Mouse (Mus musculus): ENCODE measurements around the gene Mrgprh. TPM values are rescaled to one million over a fixed set of nuclear protein-coding genes. Genes with fewer than 3 reads are reported as not detected.
A peak's percentile ranks its signal among the peaks of the same experiment; 100 is the strongest.

The Mrgprh gene
- polyA plus RNA-seq, 1 experiment from 2014 or later, result 0.10 TPM

DNA sequence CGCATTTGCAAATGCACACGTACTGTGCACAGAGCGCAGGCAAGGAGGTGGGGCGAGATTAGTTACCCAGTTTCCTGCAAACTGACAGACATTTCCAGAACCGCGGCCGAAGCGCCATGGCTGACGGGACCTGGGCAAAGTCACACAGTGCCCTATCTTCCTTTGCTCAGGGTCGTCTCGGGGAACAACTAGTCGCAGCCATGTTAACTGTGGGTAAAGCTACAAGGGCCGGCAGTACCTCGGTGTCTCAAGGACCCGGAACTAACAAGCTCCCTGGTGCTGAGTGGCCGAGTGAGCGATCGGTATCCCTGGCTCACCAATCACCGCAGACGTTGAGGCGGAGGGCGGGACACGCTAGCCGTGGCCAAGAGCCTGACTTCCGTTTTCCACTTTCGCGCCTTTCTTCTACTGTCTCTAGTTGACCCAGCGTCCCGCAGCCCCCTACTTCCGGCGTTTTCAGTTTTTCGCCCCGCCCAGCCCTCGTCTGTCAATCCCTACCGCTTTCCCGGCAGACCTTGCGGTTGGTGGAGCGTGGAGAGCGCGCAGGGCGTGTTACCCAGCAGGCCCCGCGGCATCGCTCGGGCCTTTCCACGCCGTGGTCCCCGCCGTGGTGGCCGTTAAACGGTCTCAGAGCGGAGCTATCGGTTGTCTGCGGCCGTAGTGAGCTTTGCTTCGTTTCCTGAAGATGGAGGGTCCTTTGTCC lies 40.2 kb downstream of the Mrgprh start, which contains the start of gene Mrpl18:
TSS of gene Mrpl18 (minus strand) at position 465 of the 703 bp plus-strand sequence.
- peak; percentile 99 for ATAC-seq (replicated peaks; ENCODE audit: insufficient number of reproducible peaks, low FRiP score, low TSS enrichment)
- Histone ChIP-seq H3K27ac (ENCODE audit: low read depth, low read length) (peak within 1 kb of the TSS; percentile 94), H3K4me2 (peak within 1 kb of the TSS; percentile 87), H3K36me3 (ENCODE audit: control insufficient read depth, insufficient read depth, low read length) (peaks cover 42% of the 10 kb centered on the region), H3K27me3 (ENCODE audit: control insufficient read depth, insufficient read depth, low read length) (no peaks in the 10 kb centered on the region), H3K4me1 (ENCODE audit: control insufficient read depth, insufficient read depth, low read length) (peaks cover 5% of the 10 kb centered on the region; the same call in 1 of the 2 replicates), H3K9me3 (replicated peaks; ENCODE audit: control insufficient read depth, low read length) (no peaks in the 10 kb centered on the region), H3K9ac (ENCODE audit: low read depth, low read length) (peak within 1 kb of the TSS; percentile 99), H3K4me3 (ENCODE audit: low read depth, low read length) (peak within 1 kb of the TSS; percentile 96)
- under 1% methylated on average over 56 of the region's 56 CpGs for WGBS (ENCODE audit: insufficient replicate concordance)

DNA sequence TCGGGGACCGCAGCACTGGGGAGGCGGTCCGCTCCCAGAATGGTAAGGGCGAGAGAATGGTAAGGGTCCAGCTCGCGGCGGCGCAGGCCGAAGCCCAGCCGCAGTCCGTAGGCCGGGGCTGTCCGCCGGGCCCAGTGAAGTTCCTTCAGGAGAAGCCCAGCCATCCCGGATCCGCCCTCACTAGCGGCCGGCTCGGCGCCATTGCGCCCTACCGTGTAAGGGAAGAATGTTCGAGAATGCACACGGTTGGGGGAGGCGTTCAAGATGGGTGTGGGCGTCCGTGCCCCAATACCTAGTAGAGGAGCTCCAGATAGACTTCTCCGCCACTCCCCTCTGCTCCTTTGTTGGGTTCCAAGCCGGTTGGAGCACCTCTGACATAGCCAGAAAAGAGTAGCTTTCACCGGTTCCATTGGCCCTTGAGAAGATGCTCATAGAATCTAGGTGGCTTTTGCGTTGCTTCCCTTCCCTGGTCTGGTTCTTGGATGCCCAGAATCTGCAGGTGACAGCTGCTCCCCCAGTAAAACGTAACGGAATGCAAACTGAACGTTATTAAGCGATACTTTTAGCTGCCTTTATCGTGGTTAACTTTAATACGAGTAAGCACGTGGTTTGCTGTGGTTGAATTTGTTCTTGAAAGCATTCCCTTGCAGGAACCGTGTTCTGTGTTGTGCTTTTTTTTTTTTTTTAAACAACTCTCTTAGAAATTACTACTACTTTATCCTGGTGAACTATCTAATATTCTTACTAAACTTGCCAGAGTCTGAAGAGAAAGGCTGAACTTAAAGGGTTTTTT lies 41.0 kb downstream of the Mrgprh start:
- H3K4me1 ChIP-seq (ENCODE audit: control insufficient read depth, insufficient read depth, low read length), result peaks cover 5% of the 10 kb centered on the region; the same call in 1 of the 2 replicates
- WGBS (ENCODE audit: insufficient replicate concordance), result under 1% methylated on average over 40 of the region's 40 CpGs
- peaks cover 47% of the 10 kb centered on the region for H3K36me3 ChIP-seq (ENCODE audit: control insufficient read depth, insufficient read depth, low read length)

DNA sequence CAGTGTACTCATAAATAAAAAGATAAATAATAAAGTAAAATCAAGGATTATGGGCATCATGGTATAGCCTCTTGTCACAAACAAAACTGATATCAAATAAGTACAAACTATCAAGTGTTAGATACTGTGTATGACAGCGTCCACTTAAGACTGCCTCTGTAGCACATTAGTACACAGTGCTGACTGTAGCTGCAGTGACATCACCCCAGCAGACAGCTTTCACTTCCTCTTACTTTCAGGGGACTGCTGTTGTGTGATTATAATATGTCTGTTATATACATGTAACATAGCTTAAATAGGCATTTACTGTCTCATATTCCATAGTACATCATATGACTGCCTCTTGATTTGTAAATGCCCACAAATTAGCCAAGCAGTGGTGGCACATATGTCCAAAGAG lies 45.2 kb downstream of the Mrgprh start:
- Histone ChIP-seq H3K4me3 (ENCODE audit: low read depth, low read length) (no peak overlapping the region), H3K27me3 (ENCODE audit: control insufficient read depth, insufficient read depth, low read length) (no peaks in the 10 kb centered on the region), H3K9me3 (replicated peaks; ENCODE audit: control insufficient read depth, low read length) (no peaks in the 10 kb centered on the region), H3K4me2 (no peak overlapping the region), H3K9ac (ENCODE audit: low read depth, low read length) (no peak overlapping the region), H3K27ac (ENCODE audit: low read depth, low read length) (no peak overlapping the region), H3K4me1 (ENCODE audit: control insufficient read depth, insufficient read depth, low read length) (no peaks in the 10 kb centered on the region), H3K36me3 (ENCODE audit: control insufficient read depth, insufficient read depth, low read length) (peaks cover 54% of the 10 kb centered on the region)
- no peak for ATAC-seq (replicated peaks; ENCODE audit: insufficient number of reproducible peaks, low FRiP score, low TSS enrichment)
- 89% methylated on average over 1 of the region's 1 CpGs for WGBS (ENCODE audit: insufficient replicate concordance)

More for the DNA sequence above, 41.0 kb downstream of the Mrgprh start:
- Histone ChIP-seq H3K27me3 (ENCODE audit: control insufficient read depth, insufficient read depth, low read length) (no peaks in the 10 kb centered on the region), H3K9ac (ENCODE audit: low read depth, low read length) (peak overlapping the region; percentile 99), H3K27ac (ENCODE audit: low read depth, low read length) (peak overlapping the region; percentile 94), H3K4me2 (peak overlapping the region; percentile 81), H3K9me3 (replicated peaks; ENCODE audit: control insufficient read depth, low read length) (no peaks in the 10 kb centered on the region), H3K4me3 (ENCODE audit: low read depth, low read length) (peak overlapping the region; percentile 96)
- ATAC-seq (replicated peaks; ENCODE audit: insufficient number of reproducible peaks, low FRiP score, low TSS enrichment), result peak; percentile 74

DNA sequence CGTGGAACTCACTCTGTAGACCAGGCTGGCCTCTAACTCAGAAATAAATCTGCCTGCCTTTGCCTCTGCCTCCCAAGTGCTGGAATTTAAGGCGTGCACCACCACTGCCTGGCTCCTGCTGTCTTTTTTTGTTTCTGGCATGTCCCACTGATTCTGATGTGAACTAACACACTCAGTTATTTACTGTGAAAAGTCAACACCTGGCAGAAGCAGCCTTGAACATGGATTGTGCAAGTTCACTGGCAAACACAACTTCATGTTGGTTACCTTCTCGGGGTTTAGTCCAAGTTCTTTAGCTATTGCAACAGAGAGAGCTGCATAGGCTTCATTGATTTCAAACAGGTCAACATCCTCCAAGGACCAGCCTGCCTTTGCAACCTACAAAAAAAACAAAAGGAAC lies 49.2 kb downstream of the Mrgprh start:
- peaks cover 46% of the 10 kb centered on the region for H3K36me3 ChIP-seq (ENCODE audit: control insufficient read depth, insufficient read depth, low read length)
- no peaks in the 10 kb centered on the region for H3K4me1 ChIP-seq (ENCODE audit: control insufficient read depth, insufficient read depth, low read length)
- H3K4me2 ChIP-seq, result no peak overlapping the region
- H3K27ac ChIP-seq (ENCODE audit: low read depth, low read length), result no peak overlapping the region
- no peak for ATAC-seq (replicated peaks; ENCODE audit: insufficient number of reproducible peaks, low FRiP score, low TSS enrichment)
- H3K9me3 ChIP-seq (replicated peaks; ENCODE audit: control insufficient read depth, low read length), result no peaks in the 10 kb centered on the region
- H3K9ac ChIP-seq (ENCODE audit: low read depth, low read length), result no peak overlapping the region
- H3K27me3 ChIP-seq (ENCODE audit: control insufficient read depth, insufficient read depth, low read length), result no peaks in the 10 kb centered on the region
- H3K4me3 ChIP-seq (ENCODE audit: low read depth, low read length), result no peak overlapping the region
- WGBS (ENCODE audit: insufficient replicate concordance), result 89% methylated on average over 3 of the region's 3 CpGs

DNA sequence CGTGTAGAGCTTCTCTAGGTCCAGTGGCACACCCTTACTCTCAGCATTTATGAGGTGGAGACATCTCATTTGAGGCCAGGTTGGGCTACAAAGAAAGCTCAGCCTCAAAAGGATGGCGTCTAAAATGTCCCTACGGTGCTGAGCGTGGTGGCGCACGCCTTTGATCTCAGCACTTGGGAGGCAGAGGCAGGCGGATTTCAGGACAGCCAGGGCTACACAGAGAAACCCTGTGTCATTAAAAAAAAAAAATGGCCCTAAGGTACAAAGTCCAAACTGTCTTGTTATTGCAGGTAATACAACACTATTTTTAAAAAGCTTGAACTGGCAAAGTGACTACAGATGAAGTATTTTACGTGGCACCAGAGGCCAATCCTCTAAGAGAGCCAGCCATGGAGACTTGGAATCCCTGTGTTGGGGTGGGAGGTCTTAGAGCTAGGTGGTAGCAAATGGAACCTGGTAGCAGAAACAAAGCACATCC lies 49.9 kb downstream of the Mrgprh start:
- Histone ChIP-seq H3K36me3 (ENCODE audit: control insufficient read depth, insufficient read depth, low read length) (peaks cover 39% of the 10 kb centered on the region), H3K4me2 (no peak overlapping the region), H3K4me1 (ENCODE audit: control insufficient read depth, insufficient read depth, low read length) (no peaks in the 10 kb centered on the region), H3K27me3 (ENCODE audit: control insufficient read depth, insufficient read depth, low read length) (no peaks in the 10 kb centered on the region), H3K9me3 (replicated peaks; ENCODE audit: control insufficient read depth, low read length) (no peaks in the 10 kb centered on the region), H3K27ac (ENCODE audit: low read depth, low read length) (no peak overlapping the region), H3K4me3 (ENCODE audit: low read depth, low read length) (no peak overlapping the region), H3K9ac (ENCODE audit: low read depth, low read length) (no peak overlapping the region)
- ATAC-seq (replicated peaks; ENCODE audit: insufficient number of reproducible peaks, low FRiP score, low TSS enrichment), result no peak
- WGBS (ENCODE audit: insufficient replicate concordance), result 86% methylated on average over 8 of the region's 8 CpGs

Small RNA genes within 50 kb of the gene (microRNA-seq; reads per million reads assigned to microRNA genes)
- gene Gm24085 (ENCODE audit: borderline number of aligned reads), result not detected

Other genes with a start within 250 kb of the Mrgprh start
- gene Slc22a1, start 200.2 kb upstream of the Mrgprh start, polyA plus RNA-seq (2014; fragmentation: Nextera tagmentation; extraction: Ambion mirVana), result 0.82 and 2.1 TPM in 2 replicates
- 199 and 238 TPM in 2 replicates for gene Igf2r, start 106.4 kb upstream of the Mrgprh start, polyA plus RNA-seq (2014; fragmentation: Nextera tagmentation; extraction: Ambion mirVana)
- gene Mas1, start 7.9 kb upstream of the Mrgprh start, polyA plus RNA-seq (2014; fragmentation: Nextera tagmentation; extraction: Ambion mirVana), result 0.17 and 0.54 TPM in 2 replicates
- 1.2 and 1.7 TPM in 2 replicates for gene Pnldc1, start 34.2 kb downstream of the Mrgprh start, polyA plus RNA-seq (2014; fragmentation: Nextera tagmentation; extraction: Ambion mirVana)
- gene Tcp1, start 39.7 kb downstream of the Mrgprh start, polyA plus RNA-seq (2014; fragmentation: Nextera tagmentation; extraction: Ambion mirVana), result 440 and 445 TPM in 2 replicates
- 196 and 205 TPM in 2 replicates for gene Mrpl18, start 40.3 kb downstream of the Mrgprh start, polyA plus RNA-seq (2014; fragmentation: Nextera tagmentation; extraction: Ambion mirVana)
- gene Acat3, start 64.6 kb downstream of the Mrgprh start, polyA plus RNA-seq (2014; fragmentation: Nextera tagmentation; extraction: Ambion mirVana), result 0.13 and 0.70 TPM in 2 replicates
- 38.3 and 56.5 TPM in 2 replicates for gene Acat2, start 84.7 kb downstream of the Mrgprh start, polyA plus RNA-seq (2014; fragmentation: Nextera tagmentation; extraction: Ambion mirVana)
- 83.4 and 88.8 TPM in 2 replicates for gene Wtap, start 118.1 kb downstream of the Mrgprh start, polyA plus RNA-seq (2014; fragmentation: Nextera tagmentation; extraction: Ambion mirVana)
- 308 and 326 TPM in 2 replicates for gene Sod2, start 130.8 kb downstream of the Mrgprh start, polyA plus RNA-seq (2014; fragmentation: Nextera tagmentation; extraction: Ambion mirVana)
- 0.19 TPM in 1 of 2 replicates, not detected in the other for gene Gpr31b, start 176.3 kb downstream of the Mrgprh start, polyA plus RNA-seq (2014; fragmentation: Nextera tagmentation; extraction: Ambion mirVana)
- not detected in 2 replicates for gene Tcp10b, start 185.1 kb downstream of the Mrgprh start, polyA plus RNA-seq (2014; fragmentation: Nextera tagmentation; extraction: Ambion mirVana)